Mouse (Mus musculus): ENCODE results near the gene Keg1. TPM values are rescaled to one million over a fixed set of nuclear protein-coding genes. Genes with fewer than 3 reads are reported as not detected.
"Not testable (repeated sequence)": the region's sequence is repeated elsewhere in the genome, so short reads cannot be mapped to it uniquely, and the experiment has no call there.

Keg1 gene
- polyA plus RNA-seq, 1 experiment from 2014 or later, result not detected

DNA sequence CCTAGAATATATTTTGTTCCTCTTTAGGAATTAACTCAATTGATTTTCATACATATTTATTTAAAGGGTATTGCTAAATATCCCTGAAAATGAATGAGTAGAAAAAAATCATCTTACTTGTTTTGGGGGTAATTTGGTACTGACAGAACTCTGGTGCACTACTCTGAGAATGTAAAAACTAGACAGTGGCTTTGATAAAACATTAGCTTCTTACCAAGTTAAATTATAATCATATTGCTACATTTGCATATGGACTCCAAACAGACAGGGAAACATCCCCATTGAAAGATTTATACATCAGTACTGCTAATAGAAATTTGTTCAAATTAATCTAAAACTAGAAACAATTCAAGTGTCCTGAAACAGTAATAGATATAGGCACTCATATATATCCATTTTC is 10.4 kb upstream of the Keg1 start:
- no peak overlapping the region for H3K4me3 ChIP-seq (ENCODE audit: low read depth, low read length)
- H3K36me3 ChIP-seq (ENCODE audit: insufficient read depth), result no peaks in the 10 kb centered on the region
- no peak for TF ChIP-seq CTCF (IDR thresholded peaks at IDR 0.05; ENCODE audit: low read depth)
- H3K27me3 ChIP-seq (ENCODE audit: insufficient read depth, low read length), result no peaks in the 10 kb centered on the region
- no peak for ATAC-seq (ENCODE audit: insufficient read depth)
- H3K9me3 ChIP-seq (ENCODE audit: low read depth, low read length), result no peaks in the 10 kb centered on the region
- no peak overlapping the region for H3K9ac ChIP-seq
- no peak overlapping the region for H3K4me2 ChIP-seq
- no peaks in the 10 kb centered on the region for H3K4me1 ChIP-seq (ENCODE audit: insufficient read depth)
- no peak for DNase-seq
- no peak overlapping the region for H3K27ac ChIP-seq (ENCODE audit: low read depth)

DNA sequence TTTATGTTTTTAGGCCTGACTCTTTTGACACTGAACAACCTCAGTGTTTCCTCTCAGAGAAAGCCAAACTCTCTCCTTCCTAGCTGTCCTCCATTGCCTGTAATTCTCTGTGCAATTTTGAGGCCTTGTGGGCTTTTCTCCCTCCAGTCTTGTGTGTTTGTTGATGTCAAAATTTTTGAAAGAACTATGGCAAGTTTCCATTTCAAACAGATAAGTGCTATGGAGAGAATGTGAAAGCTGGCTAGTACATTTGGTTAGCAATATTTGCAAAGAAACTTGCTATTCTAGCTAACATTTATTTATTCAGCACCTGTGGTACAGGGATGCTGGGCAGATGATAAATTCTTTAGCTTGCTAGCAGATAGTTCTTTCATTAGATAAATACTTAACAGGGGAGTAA is 635 bp downstream of the Keg1 start:
- no peaks in the 10 kb centered on the region for H3K9me3 ChIP-seq (ENCODE audit: low read depth, low read length)
- no peaks in the 10 kb centered on the region for H3K27me3 ChIP-seq (ENCODE audit: insufficient read depth, low read length)
- H3K4me1 ChIP-seq (ENCODE audit: insufficient read depth), result no peaks in the 10 kb centered on the region
- TF ChIP-seq CTCF (IDR thresholded peaks at IDR 0.05; ENCODE audit: low read depth), result no peak
- H3K36me3 ChIP-seq (ENCODE audit: insufficient read depth), result no peaks in the 10 kb centered on the region
- H3K4me3 ChIP-seq (ENCODE audit: low read depth, low read length), result no peak overlapping the region
- ATAC-seq (ENCODE audit: insufficient read depth) (no peak), DNase-seq (no peak)
- no peak overlapping the region for H3K27ac ChIP-seq (ENCODE audit: low read depth)
- no peak overlapping the region for H3K4me2 ChIP-seq
- no peak overlapping the region for H3K9ac ChIP-seq

DNA sequence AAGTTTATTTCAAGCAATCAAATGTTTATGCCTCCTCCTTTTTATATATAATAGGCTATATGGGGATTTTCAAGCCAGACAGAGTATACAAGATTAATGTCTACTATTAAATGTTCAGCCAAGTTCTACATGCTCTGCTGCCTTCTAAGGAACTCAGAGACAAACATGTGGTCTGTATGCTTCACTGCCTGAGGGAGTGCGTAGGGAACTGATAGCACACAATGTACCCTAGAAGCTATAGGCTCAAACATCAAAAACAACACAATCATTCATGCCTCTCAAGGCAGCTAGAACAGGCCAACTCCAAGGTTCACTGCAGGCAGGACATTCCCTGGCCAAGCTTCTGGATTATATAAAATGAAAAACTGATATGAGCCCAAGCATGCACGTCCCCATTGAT is 12.9 kb downstream of the Keg1 start:
- no peak overlapping the region for H3K9ac ChIP-seq
- no peaks in the 10 kb centered on the region for H3K4me1 ChIP-seq (ENCODE audit: insufficient read depth)
- no peaks in the 10 kb centered on the region for H3K36me3 ChIP-seq (ENCODE audit: insufficient read depth)
- H3K4me3 ChIP-seq (ENCODE audit: low read depth, low read length), result no peak overlapping the region
- H3K27ac ChIP-seq (ENCODE audit: low read depth), result no peak overlapping the region
- 75% methylated on average over 2 of the region's 2 CpGs for WGBS
- ATAC-seq (ENCODE audit: insufficient read depth) (no peak), DNase-seq (no peak)
- no peaks in the 10 kb centered on the region for H3K27me3 ChIP-seq (ENCODE audit: insufficient read depth, low read length)
- H3K4me2 ChIP-seq, result no peak overlapping the region
- no peak for TF ChIP-seq CTCF (IDR thresholded peaks at IDR 0.05; ENCODE audit: low read depth)
- H3K9me3 ChIP-seq (ENCODE audit: low read depth, low read length), result no peaks in the 10 kb centered on the region

DNA sequence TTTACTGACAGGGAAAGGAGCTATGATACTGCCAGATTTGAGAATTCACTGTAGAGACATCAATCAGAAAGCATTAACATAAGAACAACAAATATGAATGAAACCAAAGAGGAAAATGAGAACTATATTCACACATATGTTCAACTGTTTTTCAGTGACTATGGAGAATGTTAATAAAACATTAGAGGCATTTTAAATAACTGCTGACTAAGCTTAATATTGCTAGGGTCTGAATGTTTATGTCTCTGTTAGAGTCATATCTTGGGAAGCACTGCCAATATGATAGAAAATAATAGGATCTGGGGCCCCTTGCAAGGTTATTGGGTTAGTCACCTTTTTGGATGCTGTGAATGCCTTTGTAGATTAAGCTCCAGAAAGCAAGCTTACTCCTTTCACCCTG is 13.4 kb downstream of the Keg1 start:
- no peak for TF ChIP-seq CTCF (IDR thresholded peaks at IDR 0.05; ENCODE audit: low read depth)
- no peak overlapping the region for H3K9ac ChIP-seq
- ATAC-seq (ENCODE audit: insufficient read depth) (no peak), DNase-seq (no peak)
- no peaks in the 10 kb centered on the region for H3K27me3 ChIP-seq (ENCODE audit: insufficient read depth, low read length)
- H3K4me2 ChIP-seq, result no peak overlapping the region
- no peak overlapping the region for H3K4me3 ChIP-seq (ENCODE audit: low read depth, low read length)
- no peaks in the 10 kb centered on the region for H3K36me3 ChIP-seq (ENCODE audit: insufficient read depth)
- no peaks in the 10 kb centered on the region for H3K4me1 ChIP-seq (ENCODE audit: insufficient read depth)
- no peaks in the 10 kb centered on the region for H3K9me3 ChIP-seq (ENCODE audit: low read depth, low read length)
- no peak overlapping the region for H3K27ac ChIP-seq (ENCODE audit: low read depth)

DNA sequence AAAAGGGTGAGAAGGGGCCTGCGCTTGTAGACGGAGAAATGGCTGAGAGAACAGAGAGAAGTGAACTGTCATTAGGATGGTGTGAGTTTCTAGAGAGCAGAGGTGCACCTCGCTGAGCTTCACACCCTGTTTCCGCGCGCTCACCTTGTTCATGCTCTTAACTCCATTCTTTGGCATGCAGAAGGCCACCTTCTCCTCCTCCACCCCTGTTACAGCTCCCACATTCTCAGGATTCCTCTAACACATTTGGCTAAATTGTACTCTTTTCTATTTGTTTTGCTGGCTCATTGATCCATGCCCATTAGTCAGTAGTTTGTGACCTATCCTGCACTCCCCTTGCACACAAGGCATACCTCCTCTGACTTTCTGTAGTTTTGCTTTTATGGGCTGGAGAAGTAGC is 23.6 kb downstream of the Keg1 start:
- Histone ChIP-seq H3K27ac (ENCODE audit: low read depth) (no peak overlapping the region), H3K9ac (no peak overlapping the region), H3K27me3 (ENCODE audit: insufficient read depth, low read length) (no peaks in the 10 kb centered on the region), H3K9me3 (ENCODE audit: low read depth, low read length) (no peaks in the 10 kb centered on the region), H3K4me1 (ENCODE audit: insufficient read depth) (no peaks in the 10 kb centered on the region), H3K36me3 (ENCODE audit: insufficient read depth) (no peaks in the 10 kb centered on the region), H3K4me2 (no peak overlapping the region), H3K4me3 (ENCODE audit: low read depth, low read length) (no peak overlapping the region)
- 70% methylated on average over 6 of the region's 6 CpGs for WGBS
- DNase-seq, result no peak
- no peak for TF ChIP-seq CTCF (IDR thresholded peaks at IDR 0.05; ENCODE audit: low read depth)
- no peak for ATAC-seq (ENCODE audit: insufficient read depth)

DNA sequence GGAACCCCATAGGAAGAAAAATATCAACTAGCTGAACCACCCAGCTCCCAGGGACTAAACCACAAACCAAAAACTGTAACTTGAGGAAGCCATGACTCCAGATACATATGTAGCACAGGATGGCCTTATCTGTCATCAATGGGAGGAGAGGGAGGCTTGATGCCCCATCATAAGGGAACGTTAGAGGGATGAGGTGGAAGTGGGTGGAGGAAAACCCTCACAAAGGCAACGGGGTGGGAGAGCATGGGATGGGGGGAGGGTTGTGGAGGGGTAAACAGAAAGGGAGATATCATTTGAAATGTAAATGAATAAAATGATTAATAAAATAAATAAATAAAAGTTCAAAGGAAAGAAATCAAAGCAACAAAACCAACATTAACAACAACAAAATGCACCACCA is 24.9 kb downstream of the Keg1 start:
- Histone ChIP-seq H3K27me3 (ENCODE audit: insufficient read depth, low read length) (no peaks in the 10 kb centered on the region), H3K4me1 (ENCODE audit: insufficient read depth) (no peaks in the 10 kb centered on the region), H3K27ac (ENCODE audit: low read depth) (no peak overlapping the region), H3K9ac (no peak overlapping the region), H3K9me3 (ENCODE audit: low read depth, low read length) (no peaks in the 10 kb centered on the region), H3K36me3 (ENCODE audit: insufficient read depth) (no peaks in the 10 kb centered on the region), H3K4me3 (ENCODE audit: low read depth, low read length) (no peak overlapping the region), H3K4me2 (no peak overlapping the region)
- WGBS, result 53% methylated on average over 2 of the region's 2 CpGs
- DNase-seq (no peak), ATAC-seq (ENCODE audit: insufficient read depth) (no peak)
- no peak for TF ChIP-seq CTCF (IDR thresholded peaks at IDR 0.05; ENCODE audit: low read depth)

DNA sequence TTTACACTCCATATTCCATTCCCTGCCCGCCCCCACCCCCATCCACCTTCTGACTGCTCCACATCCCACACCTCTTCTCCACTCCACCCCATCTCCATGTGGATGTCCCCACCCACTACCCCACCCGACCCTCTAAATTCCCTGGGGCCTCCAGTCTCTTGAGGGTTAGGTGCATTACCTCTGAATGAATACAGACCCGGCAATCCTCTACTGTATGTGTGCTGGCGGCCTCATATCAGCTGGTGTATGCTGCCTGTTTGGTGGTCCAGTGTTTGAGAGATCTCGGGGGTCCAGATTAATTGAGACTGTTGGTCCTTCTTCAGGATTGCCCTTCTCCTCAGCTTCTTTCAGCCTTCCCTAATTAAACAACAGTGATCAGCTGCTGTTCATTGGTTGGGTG is 25.3 kb downstream of the Keg1 start:
- not testable (repeated sequence) for ATAC-seq (ENCODE audit: insufficient read depth); H3K4me1 ChIP-seq (ENCODE audit: insufficient read depth)
- 85% methylated on average over 5 of the region's 5 CpGs for WGBS

DNA sequence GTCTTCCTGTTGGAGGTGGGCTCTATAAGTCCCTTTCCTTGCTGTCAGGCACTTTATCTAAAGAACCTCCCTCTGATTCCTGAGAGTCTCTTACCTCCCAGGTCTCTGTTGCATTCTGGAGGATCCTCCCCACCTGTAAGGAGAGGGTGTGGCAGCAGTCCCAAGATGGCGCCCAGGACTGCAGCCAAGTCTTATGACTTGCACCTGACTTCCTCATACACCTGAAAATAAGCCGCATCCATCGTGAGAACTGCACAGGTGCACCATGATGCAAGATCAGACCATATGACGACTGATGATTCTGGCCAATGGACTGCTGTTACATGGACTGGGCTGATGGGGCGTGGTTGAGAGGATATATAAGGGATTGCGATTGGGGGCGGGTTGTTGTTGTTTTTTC is 26.0 kb downstream of the Keg1 start:
- not testable (repeated sequence) for H3K4me2 ChIP-seq; DNase-seq; H3K9ac ChIP-seq; H3K9me3 ChIP-seq (ENCODE audit: low read depth, low read length); H3K4me1 ChIP-seq (ENCODE audit: insufficient read depth); H3K27me3 ChIP-seq (ENCODE audit: insufficient read depth, low read length); H3K36me3 ChIP-seq (ENCODE audit: insufficient read depth); H3K27ac ChIP-seq (ENCODE audit: low read depth); ATAC-seq (ENCODE audit: insufficient read depth); H3K4me3 ChIP-seq (ENCODE audit: low read depth, low read length)
- WGBS, result 91% methylated on average over 7 of the region's 7 CpGs

More for the DNA sequence above, 25.3 kb downstream of the Keg1 start:
- H3K4me2 ChIP-seq; H3K4me3 ChIP-seq (ENCODE audit: low read depth, low read length); H3K9ac ChIP-seq; DNase-seq; H3K27me3 ChIP-seq (ENCODE audit: insufficient read depth, low read length); H3K9me3 ChIP-seq (ENCODE audit: low read depth, low read length); H3K36me3 ChIP-seq (ENCODE audit: insufficient read depth); H3K27ac ChIP-seq (ENCODE audit: low read depth): not testable (repeated sequence)

All from lung, embryonic 14.5 days (tissue).